Mouse (Mus musculus) ES-CJ7 (cell line): ENCODE data around the gene Gpbp1l1.
A peak's percentile ranks its signal among the peaks of the same experiment; 100 is the strongest.

Experiments
- DNase-seq: peaks from one replicate; pipeline ENCODE4 v3.0.0; 2011; ENCODE audit warnings: low read depth, low spot score

The Gpbp1l1 gene

DNA sequence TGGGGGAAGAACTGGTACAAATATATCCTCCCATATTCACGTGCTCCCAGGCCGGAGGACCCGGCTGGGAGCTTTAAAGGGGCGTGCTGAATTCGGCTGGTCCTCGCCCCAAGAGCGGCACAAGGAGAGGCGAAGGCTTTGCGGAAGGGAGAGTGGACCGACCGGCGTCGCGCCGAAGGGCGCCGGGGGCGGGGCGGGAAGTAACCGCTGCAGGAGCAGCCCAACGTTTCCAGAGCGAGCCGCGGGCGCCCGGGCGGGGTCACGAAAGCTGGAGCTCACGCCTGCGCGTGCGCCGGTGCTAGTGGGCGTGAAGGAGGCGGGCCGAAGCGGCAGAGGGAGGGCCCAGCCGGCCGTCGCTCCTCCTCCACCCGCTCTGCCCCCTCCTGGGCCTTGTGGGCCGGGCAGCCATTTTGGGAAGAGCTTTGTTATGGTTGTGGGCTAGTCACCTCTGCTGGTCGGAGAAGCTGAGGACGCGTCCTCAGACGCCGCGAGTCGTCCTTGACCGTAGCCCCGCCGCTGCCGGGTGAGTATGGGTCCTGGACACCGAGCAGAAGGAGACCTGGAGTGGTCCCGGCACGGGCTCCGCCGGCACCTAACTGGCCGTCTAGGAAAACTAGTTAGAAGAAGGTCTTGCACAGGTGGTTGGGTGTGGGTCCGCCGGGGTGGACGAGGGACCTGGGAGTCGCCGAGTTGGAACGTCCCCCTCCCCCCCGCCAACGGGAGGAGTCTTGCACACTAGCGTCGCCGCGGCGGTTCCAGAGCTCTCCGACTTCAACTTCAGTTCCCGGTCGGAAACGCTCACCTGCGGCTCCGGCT is at the start of gene Gpbp1l1:
TSS of gene Gpbp1l1 (plus strand) at position 353 of the 816 bp plus-strand sequence.
- peak; percentile 96 for DNase-seq

DNA sequence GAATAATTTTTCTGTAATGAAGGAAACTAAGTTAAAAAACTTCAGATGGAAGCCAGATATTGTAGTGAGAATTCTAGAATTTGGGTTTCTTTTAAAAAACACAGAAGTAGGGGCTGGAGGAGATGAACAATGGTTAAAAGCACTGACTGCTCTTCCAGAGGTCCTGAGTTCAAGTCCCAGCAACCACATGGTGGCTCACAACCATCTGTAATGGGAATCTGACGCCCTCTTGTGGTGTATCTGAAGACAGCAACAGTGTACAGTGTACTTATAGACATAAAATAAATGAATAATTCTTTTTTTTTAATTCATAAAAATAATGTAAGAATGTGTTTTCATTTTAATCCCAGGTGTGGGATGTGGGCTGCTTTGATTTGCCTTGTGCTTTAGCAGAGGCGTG is 26.3 kb upstream of the Gpbp1l1 start:
- no peak for DNase-seq

DNA sequence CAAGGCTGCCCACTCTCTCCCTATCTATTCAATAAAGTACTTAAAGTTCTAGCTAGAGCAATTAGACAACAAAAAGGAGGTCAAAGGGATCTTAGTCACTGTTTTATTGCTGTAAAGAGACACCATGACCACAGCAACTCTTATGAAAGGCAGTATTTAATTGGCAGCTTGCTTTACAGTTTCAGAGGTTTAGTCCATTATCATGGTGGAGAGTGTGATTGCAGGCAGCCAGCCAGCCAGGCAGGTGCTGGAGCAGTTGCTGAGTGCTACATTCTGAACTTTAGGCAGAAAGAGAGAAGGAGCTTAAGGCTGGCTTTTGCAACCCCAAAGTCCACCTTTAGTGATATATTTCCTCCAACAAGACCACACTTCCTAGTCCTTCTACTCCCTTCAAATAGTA is 21.1 kb upstream of the Gpbp1l1 start:
- no peak for DNase-seq

DNA sequence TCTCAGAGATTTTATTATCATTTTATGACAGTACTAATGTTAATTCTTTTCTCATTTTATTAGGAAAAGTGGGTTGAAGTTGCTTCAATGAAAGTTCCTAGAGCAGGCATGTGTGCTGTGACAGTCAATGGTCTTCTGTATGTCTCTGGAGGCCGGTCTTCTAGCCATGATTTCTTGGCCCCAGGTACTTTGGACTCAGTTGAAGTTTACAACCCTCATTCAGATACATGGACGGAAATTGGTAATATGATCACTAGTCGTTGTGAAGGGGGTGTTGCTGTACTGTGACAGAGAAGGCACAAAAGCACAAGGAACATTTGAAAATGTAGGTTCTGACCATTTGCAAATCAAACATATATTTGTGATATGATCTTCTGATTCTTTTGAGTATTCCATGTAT is 19.7 kb upstream of the Gpbp1l1 start:
- DNase-seq = no peak

DNA sequence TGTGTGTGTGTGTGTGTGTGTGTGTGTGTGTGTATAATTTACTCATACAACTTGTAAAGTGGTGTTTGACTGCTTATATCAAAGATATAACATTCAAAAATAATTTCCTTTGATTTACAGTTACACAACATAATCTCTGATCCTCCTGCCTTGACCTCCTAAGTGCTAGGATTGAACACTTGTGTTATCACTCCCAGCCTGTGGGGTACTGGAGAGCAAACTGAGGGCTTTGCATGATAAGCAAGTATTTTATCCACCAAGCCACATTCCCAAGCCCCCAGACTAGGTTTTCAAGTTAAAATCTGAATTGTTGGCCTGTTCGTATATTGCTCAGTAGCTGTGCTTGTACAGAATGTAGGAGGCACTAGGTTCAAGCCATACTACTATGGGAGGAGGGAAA is 7.0 kb upstream of the Gpbp1l1 start:
- no peak for DNase-seq

DNA sequence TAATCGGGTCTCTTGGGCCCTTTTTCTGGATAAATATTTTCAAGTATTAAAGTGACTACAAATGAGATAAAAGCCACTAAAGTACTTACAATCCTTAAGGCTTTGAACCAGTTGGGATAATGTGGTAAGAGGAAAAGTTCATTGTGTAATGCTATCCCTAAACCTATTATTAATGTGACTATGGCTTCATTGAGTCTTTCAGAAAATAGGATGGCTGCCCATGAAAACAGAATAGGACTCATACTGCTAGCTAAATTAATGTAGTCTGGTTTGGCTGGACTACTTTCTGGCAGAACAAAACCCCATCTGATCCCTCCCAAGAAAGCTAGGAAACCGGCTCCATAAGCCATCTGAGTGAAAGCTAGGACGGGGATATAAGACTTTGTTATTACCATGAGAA is 4.4 kb upstream of the Gpbp1l1 start:
- no peak for DNase-seq

DNA sequence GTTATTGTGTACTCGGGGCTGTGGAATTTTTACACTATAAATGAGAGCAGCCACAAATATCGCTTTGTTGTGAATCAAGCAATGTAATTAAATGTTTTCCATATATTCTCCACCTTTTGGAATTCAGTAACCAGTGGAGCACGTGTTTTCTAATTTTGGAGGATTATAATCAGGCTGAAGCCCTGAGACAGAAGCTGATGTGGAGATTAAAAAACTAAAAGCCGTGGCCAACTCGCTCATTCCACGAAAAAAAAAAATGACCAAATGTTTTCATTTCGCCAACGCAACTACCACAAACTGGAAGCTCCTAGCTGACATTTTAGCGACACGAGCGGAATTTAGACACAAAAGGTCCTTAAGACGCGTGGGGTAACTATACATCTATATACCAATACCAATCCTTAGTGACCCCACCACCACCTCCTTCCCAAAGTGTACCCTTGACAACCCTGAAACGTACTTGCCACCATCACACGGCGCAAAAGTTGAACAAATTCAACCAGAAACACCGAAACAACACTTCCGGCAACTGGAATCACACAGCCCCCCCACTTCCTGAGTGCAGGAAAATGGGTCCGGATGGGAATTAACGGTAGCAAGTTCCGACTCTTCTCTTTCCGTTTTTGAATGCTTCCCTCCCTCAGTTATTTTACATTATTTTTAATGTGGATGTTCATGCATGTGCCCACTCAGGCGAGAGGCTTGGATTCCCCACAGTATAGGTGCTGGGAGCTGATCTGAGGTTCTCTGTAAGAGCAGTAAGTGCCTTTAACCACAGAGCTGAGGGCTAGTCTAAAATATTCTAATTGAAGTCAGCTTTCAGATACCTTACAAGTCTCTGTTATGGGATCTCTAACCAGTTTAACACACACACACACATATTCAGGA is 1.8 kb upstream of the Gpbp1l1 start, which contains the start of gene Tmem69:
TSS of gene Tmem69 (minus strand) at position 524 of the 888 bp plus-strand sequence.
- peak; percentile 86 for DNase-seq

DNA sequence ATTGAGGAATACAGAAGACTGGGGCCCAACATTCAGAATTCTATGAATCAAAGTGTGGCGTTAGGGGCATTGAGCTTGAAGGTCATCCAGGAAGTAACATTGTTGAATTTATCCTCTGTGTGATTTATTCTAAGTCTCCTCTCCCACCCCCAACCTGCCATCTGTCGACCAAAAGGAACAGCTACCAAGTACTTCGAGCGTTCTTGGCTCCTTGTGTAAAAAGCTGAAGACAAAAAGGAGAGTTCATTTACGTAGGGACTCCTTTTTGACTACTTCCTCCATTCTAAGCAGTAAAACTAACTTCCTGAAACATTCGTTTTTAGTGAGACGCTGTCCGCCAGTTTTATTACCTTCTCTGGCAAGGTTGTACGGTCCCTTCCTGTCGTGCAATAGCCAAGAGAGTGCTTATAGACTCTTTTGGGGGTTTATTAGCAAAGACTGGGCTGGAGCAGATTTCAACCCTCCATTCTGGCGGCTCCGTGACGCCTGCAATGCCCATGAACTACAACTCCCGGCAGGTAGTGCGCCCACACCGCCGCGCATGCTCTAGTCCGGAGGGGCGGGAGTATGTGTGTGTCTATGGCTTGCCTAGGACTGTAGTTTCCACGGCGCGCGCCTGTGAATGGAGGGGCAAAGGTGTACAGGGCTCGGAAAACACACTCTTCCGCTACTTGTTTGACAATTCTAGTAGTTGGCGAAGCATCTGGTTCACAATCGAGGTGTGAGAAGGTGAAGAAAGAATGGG is 725 bp upstream of the Gpbp1l1 start:
- DNase-seq = peak; percentile 96

DNA sequence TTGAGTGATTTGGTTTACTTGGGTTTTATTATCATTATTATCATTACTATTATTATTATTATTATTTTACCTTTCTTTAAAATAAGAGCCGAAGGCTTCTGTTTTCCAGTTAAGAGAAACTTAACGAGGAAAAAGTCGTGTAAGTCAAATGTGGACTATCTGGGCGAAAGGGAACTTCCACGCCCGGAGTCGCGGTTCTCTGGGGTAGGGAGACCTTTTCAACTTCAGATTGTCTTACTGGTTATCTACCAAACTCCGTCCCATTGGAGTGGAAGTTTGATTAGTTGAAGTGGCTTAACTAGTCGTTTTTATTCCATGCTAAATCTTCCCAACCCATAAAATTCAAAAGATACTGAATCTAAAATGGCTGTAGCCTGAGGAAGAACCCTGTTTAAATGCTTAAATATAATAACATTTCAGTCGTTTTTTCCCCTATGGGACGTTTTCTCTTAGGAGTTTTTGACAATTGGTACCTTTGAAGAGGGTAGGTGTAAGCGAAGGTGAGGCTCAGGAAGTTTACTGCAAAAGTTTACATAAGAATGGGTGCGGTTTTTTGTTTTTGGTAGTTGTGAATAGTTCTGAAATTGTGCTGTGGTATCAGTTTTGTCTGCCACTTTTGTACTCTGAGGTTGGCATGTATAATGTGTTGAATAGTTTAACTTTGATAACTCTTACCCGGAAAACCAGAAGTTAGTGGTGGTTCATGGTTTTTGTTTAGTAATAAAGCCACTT is 859 bp downstream of the Gpbp1l1 start:
- DNase-seq = no peak

DNA sequence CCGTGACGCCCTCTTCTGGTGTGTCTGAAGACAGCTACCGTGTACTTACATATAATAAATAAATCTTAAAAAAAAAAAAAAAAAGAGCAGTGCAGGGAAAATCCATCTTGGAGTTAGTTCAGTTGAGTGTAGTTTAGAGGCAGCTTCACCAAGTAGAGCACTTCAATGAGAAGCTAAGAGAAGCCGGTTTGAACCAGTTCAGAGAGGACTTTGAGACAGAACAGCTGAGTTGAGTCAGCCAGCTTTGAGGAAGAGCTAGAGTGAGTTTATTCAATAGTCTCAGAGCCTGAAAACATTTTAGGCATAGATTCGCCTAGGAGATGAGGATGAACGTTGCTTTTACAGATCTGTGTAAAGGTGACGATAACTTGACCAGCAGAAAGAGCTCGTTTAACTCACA is 38.3 kb downstream of the Gpbp1l1 start:
- peak; percentile 43 for DNase-seq

DNA sequence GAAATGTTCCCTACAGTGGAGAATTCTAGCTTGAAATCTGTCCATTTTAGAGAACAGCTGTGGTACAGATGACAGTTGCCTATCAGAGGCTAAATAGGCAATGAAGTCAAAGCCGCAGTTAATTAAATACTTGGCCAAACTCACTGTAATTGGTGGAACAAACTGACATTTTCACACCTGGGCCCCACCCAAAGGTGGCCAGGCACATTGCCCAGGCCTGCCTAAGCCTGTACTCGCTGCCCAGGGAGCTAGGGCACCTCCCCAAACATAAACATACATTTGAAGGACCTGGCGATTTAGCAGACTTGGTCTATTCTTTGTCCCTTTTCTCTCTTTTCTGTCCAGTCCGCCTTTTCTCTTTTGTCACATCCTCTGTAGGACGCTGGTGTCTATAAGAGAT is 38.9 kb downstream of the Gpbp1l1 start, which contains the start of gene Ccdc17:
TSS of gene Ccdc17 (plus strand) at position 276 of the 400 bp plus-strand sequence.
- DNase-seq = no peak

DNA sequence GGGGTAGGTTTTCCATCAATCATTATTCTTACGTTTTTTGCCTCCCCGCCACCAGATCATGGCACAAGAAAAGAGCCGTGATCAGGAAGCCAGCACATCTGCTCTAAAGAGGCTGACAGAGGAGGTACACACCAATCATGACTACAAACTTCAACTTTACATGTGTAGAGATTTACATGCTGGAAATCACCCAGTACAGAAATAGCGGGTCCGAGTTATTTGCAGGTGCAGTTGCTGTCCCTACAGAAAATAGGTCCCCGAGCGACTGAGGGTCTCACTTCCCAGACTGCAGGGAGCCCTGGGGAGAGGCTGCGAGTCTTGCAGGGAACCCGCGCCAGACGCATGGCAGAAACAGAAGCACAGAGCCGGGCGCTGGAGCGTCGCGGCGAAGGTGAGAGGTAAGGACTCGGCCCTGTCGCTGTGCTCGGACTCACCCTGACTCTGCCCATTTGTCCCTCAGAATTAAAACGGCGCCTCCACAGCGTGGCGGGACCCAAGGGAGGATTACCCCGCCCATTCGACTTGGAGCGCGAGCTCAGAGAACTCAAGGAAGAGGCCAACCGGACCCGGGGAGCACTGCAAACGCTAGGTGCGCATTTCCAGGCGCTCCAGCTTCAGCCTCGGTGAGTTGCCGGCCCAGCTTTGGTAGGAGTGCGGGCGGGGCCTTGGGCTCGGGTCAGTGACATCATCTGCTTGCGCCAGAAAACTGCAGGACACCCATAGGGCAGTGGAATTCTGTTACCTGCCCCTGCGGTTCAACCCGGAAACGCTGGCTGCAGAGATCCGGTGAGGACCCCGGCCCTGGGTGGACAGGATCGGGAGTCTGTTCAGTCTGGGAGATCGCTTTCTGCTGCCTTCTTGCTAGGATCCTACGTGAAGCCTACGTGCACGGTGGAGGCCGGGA is 39.8 kb downstream of the Gpbp1l1 start:
- DNase-seq = peak; percentile 93

DNA sequence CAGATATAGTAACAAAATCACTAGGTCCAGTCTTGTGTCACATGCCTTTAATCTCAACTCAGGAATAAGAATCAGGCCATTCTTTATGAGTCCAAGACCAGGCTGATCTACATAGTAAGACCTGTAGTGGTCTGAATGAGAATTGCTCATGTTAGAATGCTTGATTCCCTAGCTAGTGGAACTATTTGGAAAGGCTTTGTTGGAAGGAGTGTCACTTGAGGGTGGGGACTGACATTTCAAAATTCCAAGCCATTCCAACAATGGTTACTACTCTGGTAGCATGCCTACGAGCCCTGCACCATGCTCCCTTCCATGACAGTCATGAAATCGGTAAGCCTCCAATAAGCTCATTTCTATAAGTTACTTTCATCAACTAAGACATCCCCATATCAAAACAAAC is 55.2 kb downstream of the Gpbp1l1 start:
- no peak for DNase-seq

DNA sequence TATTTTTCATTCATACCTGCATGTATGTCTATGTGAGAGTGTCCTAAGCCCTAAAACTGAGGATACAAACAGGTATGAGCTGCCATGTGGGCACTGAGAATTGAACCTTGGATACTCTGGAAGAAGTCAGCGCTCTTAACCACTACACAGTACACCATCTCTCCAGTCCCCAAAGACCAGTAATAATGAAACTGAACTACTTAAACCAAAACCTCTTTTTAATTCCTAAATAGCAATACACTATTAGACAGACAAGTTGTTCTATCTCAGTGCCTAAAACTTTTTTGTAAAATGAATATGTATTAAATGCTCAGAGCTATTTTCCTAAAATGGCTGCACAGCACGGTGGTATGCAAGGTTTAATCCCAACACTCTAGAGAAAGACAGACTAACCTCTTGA is 57.8 kb downstream of the Gpbp1l1 start:
- DNase-seq = no peak

DNA sequence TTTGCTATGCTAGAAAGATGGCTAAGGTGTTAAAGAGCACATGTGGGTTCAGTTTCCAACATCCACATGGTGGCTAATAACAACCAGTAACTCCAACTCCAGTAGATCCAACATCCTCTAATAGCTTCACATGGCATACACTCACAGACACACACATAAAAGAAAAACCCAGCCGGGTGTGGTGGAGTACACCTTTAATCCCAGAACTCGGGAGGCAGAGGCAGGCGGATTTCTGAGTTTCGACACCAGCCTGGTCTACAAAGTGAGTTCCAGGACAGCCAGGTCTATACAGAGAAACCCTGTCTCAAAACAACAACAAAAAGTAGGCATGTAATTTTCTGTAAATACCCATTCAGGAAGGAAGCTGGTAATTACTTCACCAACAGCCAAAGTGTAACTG is 67.4 kb downstream of the Gpbp1l1 start:
- DNase-seq = no peak

DNA sequence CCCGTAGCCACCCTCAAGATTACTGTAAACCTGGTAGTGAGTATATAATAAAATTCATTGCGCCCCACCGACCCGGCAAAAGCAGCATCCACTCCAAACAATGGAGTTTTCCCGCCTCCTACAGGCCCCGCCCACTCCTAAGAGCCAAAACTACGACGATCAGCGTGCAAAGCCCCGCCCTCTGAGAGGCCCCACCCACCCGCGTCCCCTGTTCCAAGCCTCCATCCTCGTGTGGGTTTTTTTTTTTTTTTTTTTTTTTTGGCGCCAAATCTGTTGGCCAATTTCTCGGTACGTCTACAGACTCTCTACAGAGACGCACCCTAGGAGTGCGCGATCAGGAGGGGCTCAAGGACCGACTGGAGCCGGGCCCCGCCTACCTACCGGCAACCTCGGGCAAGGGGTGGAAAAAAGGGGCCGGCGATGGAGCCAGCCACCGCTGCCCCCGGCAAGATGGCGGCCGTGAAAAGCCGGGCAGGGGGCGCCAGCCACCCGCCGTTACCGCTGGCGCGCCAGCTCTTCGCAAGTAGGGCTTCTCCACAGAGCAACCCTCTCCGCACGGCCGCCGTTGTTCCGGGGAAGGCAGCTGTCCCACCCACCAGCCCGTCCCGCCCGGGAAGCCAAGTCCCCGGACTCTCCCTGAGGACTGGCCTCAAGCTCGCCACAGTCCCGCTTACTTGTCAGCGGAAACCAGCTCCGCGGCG is 69.3 kb downstream of the Gpbp1l1 start:
- peak; percentile 95 for DNase-seq

DNA sequence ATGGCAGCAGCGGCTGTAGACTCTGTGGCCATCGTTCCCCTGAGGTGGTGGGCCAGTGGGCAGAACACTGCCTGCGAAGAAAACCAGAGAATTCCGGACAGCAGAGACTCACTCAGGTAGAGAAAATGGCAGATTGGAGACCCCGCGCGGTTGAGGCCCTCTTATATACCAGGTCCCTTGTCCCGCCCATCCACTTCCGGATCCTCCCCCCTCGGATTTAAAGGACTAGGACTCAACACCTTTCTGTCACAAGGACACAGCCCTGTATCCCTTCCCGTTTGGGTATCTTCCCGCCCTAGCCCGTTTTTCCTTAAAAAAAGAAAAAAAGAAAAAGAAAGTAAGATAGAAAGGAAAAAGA is 69.9 kb downstream of the Gpbp1l1 start:
- DNase-seq = peak; percentile 92

DNA sequence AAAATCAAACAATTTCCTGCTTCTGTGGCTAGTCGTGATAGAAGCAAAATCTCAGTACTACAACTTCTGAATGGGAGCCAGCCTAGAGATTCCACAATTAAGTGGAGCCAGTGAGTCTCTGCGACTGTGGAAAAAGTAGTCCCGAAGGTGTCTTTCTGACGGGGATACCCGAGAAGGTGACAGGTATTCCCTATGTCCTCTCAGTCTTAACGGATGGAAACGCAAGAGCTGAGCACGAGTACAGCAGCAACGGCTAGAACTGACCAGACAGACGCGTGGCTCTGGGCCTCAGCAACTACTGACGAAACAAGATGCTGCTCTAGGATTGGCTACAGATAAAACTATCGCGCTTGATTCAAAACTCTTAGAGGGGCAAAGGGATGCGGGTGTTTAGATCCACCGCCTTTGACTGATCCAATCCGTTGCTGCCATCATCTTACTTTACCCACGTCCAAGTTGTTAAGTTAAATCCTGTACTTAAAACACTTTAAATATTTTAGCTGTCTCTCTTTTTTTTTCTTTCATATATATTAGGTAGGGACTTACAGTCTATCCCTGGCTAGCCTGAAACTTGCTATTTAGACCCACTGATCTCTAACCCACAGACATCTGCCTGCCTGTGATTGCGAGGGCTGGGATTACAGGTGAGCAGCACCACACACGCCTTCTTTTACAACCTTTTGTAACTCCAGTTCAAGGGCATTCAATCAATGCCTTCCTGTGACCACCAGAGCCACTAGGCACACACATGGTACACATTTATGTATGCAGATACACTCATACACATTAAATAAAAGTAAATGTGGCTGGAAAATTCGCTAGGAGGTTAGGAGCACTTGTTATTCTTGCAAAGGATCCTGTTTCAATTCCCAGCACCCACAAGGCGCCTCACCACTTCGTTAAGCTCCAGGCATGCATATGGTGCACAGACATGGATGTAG is 70.5 kb downstream of the Gpbp1l1 start, which contains the start of gene Nasp:
TSS of gene Nasp (minus strand) at position 220 of the 941 bp plus-strand sequence.
- peak; percentile 94 for DNase-seq
